Mouse (Mus musculus) c-Kit-positive CD71-positive TER-119-negative erythroid progenitor cells, embryonic 14.5 days (primary cell): ENCODE measurements at regions not wholly inside any gene's neighbourhood (a gene's known extent, or its start where the extent isn't known, plus 50 kb on each side); places are given as distances from the start of the nearest gene placed in this dataset.

Experiments
- DNase-seq: peaks from one replicate; pipeline ENCODE4 v3.0.0-alpha.2; 2013; ENCODE audit warnings: low read depth

DNA sequence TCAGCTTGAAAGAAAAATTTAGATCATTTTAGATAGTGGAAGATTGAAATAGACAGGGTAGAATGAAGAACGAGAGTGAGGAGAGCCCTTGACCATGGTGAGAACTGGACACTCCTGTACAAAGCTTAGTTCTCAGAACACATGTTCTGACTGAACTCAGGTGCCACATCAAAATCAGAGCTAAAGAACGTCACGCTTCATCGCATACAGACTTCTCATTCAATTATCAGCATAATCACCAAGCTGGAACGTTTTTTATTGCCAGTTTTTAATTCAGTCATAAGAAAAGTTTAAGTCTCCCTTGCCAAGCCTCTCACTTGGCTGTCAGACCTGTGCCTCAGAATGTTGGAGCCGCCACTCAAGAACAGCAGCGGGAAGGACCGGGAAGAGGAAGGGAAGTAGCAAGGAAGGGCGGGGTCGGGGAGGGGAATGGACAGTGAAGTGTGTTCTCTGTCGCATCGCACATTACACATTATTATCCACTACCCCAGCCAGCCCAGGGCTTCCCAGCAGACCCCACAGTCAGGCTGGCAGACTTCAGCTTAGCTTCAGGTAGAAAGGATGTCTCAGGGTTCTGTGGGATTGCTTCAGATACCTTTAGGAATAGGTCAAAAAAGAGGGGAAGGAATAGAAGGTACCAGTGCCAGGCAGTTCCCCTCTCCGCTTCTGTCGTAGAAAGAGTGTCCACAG is 140.1 kb upstream of the Smim15 start:
- no peak for DNase-seq

DNA sequence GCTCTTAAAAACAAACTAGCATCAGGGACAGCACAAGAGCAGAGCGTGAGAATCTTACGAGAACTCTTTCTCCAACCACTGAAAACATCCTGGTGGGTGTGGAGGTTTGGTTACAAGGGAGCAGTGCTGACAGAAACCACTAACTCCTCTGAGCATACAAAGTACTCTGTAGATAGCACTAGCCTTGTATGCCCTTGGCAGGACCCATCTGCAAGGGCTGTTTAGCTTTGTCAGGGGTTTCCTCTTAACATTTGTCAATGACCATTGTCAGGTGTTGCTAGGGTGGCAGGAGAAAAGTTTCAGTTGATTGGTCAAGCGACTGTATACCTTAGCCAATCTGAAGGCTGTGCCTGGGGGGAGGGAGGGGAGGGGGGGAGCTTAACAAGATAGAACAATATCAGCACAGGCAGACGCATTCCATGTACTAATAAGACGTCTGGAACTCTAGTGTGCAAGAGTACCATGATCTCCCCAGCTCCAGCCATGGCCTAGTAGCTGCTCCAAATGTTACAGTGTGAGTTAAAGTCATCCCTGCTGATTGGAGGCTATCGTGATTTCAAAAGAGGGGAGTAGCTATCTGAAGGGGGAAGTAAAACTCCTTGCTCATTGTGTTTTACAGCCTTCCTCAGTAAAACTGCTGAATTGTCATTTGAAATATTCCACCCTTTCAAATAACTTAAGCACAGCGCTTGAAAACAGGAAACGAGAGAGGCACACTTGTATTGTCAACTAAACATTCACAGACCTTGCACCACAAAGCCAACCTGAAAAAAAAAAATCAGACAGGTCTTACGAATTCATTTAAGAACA is 140.9 kb upstream of the Smim15 start:
- DNase-seq: no peak

DNA sequence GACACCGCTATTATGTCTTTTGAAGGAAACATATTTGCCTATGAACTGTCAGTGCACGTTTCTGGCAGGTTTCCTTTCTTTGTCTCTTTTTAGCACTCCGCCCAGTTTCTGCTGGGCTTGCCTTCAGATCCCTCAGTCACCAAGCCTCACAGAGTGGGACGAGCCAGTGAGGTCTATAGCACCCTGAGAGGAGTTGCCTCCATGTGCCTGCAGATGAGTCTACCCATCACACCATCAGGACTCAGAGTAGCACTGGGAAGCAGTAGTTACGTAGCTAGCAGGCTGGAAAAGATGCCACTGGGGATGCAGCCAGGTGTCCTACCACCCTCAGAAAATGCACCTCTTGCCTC is 141.5 kb upstream of the Smim15 start:
- no peak for DNase-seq

DNA sequence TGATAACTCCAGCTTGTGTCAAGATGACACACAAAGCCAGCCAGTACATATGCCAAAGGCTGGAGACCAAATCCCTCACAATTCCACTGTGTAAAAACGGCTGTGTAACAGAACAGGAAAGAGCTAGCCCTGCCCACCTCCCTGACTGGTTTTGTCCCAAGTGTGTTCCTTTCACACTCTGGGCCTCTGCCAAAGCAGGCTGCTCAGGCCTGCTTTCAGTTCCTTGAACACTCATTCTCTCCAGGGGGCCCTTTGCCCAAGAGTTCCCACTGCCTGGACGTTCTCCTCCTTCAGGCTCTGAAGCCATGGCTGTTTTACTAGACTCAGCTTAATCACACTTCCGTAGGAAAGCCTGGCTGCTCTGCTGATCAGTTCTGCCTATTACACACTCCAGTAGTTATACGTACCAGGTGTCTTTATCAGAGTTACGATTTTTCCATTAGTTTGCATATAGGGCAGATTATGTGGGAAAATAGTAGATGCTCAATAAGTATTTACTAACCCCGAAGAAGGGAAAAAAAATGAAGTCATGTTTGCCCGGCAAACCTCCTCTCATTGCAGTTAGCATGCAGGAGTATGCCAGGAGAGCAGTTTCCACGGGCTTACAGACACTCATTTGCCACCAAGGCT is 144.5 kb upstream of the Smim15 start:
- DNase-seq: no peak

DNA sequence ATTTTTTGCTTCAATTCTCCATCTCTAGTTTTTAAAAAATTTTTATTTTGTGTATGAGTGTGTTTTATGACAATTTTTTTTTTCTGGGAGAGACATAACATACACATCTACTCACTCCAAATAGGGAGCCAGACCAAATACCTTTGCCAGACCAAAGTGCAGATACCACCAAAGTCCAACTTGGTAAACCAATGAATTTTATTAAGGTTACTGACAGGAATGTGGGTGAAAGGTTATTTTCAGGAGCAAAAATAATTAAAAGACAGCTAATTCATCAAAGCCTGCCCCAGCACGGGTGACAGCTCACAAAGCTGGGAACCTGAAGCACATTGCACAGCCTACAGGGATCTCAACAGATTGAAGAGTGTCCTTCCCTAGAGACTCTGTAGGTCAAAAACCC is 146.6 kb upstream of the Smim15 start:
- DNase-seq: no peak

DNA sequence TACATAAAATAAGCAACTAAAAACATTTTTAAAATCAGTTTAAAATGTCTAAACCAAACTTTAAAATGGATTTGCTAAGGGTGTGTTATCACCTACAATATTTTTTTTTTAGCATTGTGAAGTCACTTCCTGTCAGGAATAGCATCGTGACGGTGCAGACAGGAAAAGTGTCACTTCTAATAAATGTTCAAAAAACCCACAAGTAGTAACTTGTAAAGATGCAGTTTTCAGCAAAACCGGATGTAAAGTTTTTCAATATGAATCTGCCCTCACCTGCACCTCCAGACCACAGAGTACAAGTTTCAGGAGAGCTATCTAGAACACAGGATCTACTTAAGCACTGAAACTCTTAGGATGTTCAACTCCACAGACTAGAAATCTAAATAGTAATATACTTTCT is 147.1 kb upstream of the Smim15 start:
- DNase-seq: no peak

DNA sequence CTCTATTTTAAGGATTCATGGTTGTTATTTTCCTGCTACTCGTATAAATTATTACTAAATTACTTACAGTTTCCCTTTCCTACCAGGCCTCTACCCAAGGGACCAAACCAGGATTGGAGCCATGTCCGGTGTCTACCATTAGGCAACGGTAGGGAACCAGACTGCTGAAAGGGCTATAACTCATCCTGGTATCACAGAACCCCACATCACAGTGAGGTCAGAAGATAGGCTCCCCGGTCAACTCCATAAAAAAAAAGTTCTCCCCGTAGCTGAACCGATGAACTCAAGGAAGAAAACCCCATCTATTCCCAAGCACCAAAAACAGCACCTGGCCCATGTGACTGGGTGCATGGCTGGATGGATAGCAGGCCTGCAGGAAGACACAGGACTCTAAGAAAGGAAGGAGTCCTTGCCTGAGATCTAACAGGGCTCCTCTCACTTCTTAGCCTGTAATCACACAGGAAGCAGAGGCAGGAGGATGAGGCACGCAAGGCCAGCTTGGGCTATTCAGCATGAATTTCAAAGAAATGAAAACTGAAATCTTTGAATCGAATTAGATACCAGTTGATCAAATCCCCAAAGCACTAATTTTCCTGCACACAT is 150.6 kb upstream of the Smim15 start:
- DNase-seq: no peak

DNA sequence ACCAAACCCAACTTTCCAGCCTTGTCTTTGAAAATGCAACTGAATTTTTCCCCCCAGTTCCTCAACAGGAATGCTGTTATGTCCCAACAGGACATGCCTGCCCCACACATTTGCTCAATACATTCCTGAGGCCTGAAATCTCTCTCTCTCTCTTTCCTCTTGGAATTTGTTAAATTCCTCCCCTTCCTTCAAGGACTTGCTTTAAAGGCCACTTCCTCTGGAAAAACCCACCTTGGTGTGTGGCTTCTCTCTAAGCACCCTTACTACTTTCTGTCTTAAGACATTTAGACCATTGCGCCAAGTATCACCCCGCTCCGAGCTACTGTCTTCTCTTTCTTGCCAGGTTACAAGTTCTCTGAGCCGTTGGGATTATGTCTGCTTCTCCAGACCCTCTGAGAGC is 151.2 kb upstream of the Smim15 start:
- no peak for DNase-seq

DNA sequence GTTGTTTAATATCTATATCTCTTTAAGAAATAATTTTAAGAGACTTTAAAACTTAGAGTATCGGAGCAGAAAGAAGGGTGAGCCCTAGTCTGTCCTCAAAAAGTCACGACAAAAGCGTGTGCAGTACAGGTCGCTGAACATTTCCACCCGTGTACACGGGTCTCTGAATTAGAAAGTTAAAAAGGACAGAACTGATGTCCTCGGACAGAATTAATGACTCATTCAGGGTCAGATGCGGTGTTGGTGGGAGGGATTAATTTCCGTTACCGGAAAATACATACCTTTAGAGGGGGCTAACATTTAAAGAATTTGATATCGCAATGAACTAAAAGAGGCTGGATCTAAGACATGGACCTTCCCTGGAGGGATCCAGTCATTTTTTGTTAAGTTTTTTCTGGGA is 152.3 kb upstream of the Smim15 start:
- DNase-seq: no peak

DNA sequence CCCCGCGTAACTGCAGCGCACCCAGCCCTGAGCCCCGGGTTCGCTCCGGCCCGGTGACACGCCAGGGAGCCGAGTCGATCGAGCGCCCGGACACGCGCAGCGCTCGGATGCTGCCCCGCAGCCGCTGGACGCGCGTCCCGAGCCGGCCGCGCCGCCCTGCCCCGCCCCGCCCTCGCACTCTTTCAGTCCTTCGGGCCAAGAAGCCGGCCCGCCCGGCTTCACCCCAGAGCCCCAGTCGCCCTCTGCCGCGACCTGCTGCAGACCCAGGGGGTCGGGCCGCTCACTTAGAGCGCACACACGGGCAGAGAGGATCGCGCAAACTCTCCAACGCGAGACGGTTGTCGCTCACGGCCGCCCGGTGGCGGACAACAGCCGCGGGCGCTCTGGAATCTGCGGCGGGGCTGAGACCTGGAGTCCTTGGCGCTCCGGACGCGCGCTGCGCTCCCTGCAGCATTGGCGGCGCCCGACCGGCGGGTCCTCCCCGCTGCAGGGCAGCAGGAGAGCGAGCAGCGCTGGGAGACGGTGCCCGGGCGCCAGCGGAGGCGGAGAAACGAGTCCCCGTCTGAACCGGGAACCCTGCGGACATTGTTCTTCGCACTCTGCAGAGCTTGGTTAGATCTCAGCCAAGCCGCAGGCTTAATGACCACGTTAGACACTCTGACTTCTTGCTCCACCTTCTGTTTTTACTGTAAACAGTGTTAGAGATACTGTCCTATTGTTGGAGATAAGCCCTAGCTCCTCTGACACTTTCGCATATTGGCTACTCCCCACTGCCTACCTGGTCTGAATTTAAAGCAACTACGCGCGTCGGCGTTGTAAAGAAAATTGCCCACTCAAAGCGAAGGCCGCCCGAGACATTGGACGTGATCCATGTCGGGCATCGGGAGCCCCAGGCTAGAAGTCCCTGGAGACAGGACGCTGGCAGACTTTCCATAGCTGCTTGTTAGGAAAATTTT is 153.1 kb upstream of the Smim15 start:
- peak; percentile 17 for DNase-seq

DNA sequence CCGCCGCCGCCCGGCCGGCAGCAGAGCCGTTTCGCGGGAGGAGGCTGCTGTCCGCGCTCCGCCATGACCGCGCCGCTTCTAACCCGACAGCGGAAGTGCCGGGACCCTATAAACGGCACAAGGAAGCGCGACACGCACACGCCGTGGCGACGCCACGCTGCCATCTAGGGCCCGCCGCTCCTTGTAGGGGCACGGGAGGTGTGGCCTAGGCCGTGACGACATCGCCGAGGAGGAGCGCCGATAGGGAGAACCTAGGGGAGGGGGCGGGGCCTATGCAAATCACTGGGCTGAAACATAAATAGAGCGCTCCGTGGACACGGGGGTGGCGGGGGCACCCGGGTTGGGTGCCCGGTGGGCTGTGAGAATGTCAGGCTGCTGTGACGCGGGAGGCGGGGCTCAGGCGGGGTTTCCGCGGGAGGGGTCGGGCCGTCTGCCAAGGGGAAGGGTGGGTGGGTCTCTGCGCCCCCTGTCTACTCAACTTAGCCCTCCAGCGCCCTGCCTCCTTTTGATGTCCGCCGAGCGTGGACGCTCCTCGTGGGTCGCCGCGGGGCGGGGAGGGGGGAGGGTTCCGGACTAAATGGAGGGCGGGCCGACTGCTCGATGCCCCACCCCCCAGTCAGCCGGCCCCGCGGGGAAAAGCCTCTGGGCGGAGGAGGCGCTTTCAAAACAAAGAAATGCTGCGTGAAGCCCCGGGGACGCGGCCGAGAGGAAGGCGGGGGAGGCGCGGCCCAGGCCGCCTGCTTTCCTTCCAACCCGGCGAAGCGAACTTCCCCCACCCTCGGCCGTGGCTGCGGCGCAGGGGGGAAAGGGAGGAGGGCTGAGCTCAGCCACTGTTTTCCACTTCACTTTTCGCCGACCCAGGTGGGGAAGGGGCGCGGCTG is 154.0 kb upstream of the Smim15 start:
- DNase-seq: peak; percentile 91

DNA sequence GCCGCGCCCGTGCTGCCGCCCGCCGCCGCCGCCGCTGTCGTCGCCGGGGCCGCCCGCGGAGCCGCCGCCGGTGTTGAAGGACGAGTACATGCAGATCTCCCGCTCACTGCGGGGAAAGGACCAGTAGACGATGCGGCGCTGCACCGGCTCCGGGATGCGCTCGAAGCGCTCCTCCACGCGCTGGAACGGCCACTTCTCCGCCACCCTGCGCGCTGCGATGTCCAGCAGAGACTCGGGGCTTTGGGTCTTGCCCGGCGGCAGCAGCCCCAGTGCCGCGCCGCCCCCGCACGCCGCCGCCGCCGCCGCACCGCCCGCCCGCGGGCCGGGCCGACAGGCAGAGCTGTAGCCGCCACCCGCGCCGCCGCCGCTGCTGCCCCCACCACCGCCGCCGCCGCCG is 154.7 kb upstream of the Smim15 start:
- no peak for DNase-seq

DNA sequence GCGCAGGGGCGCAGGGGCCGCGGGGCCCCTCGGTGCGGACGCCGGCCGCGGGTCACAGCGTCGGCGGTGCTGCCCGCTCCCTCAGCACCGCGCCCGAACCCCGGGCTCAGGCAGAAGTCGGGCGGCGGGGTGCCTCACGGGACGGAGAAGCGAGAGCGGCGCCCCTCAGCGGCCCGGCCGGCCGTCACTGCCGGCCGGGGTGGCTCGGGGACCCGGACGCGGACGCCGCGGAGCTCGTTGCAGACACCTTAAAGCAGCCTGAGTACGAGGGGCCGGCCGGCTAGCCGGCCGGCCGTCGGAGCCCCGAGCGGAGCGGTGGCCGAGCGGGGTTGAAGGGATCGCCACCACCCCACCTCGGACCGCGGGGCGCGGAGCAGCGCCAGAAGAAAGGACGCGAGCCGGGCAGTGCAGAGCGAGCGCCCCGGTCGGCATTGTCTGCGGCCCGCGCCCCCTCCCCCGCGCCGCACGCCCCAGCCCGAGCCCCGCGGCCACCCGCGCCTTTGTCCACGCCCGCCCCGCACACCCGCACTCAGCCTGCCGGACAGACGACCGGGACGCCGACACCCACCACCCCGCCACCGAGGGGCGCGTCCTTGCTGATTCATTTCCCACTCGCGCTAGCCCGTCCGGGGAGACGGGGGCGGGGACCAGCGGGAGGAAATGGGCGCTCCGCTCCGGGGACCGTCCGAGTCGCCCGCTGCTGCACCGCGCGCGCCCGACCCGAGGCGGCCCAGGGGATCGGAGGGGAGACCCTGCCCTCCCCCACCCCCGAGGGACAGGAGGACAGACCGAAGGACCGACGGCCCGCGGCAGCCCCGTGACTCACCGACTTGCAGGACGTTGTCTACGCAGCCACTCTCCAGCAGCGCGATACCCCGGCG is 155.4 kb upstream of the Smim15 start:
- DNase-seq: no peak

DNA sequence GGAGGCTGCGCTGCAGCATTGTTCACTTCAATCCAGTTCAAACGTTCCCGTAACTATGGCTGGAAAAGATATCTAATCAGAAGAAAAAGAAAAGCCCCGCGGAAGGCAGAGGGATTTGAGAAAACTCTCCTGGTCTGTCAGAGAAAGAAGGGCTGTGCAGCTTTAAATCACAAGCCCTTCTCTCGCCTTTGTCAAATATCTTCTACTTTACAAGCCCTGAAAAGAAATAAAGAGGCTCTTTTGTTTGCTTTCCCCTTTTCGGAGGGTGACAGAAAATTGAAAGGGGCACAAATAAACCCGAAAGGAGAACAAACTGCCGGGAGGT is 156.1 kb upstream of the Smim15 start:
- no peak for DNase-seq

DNA sequence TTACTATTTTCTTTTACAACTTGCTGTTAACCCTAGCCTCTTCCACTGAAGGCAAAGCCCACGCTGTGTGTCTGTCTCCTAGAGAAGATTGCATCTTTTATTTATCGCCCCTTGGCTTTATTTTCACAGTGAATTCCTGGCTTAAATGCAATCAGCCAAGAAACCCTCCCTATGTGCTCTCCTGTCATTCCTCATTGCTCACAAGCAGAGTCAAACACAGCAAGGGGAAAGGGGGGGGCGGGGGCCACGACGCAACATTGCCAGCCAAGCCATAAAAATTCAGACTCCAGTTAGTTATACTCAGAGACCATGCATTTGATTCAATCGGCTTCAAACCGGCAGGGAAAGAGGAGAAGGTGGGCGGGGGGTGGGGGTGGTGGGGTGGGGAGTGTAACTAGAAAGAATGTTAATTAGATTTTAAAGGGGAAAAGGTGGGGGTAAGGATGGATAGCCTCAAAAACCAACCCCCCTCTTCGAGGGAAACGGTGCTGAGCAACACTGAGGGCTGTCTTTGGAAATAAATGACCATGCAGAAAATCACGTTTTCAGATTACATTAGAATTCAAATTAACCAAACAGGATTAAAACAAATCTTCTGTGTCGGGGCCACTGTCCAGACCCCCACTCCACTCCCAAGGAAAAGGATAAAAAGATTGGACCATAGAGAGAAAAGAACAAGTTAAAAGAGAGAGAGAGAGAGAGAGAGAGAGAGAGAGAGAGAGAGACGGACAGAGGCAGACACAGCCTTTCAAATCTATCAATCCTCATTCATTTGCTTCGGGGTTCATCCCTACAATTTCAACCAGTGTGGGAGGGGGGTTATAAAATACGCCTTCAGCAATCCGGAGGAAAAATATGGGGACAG is 156.6 kb upstream of the Smim15 start:
- DNase-seq: no peak

DNA sequence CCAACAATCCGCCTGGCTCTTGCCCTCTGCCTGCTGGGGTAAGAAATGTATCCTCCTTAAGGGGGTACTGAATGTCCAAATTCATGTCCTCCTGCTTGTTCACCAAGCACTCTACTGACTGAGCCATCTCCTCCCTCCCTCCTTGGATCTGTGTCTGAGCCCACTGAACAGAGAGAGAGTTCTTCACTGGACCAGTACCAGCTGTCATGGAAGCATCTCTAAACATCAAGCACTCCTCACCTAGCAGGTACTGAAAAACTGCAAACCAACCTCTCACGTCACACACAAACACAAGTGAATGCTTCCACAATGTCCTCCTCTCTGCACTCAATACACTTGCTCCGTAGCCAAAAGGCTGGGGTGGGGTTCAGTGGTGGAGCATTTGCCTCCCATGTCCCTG is 159.4 kb upstream of the Smim15 start:
- no peak for DNase-seq

DNA sequence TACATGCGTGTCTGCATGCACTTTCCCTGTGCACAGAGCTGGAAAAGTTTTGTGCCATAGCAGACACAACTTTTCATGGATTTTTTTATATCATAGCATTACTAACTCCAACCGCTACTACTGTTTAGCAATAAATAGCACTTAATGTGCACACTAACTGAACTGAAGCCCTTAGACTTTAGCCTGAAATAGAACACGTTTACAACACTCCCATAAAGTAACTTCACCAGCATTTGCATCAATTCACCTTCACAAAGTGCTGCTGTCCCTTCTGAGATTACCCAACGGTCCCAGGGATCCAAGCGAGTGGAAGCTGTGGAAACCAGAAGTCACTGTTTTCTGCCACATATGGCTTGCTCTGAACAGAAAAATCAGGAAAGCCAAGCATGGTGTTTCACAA is 161.9 kb upstream of the Smim15 start:
- DNase-seq: no peak

DNA sequence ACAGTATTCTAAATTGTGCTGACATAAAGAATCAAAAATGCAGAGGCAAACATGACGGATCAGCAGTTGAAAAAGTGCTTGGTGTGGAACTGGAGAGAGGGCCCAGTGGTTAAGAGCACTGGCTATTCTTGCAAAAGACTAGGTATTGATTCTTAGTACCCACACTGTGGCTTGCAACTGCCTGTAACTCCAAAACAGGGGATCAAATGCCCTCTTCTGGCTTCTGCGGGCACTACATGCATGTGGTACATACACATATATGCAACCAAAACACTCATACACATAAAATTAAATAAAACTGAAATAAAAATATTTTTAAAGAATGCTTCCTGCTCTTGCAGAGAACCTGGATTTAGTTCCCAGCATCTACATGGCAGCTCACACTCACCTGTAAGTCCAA is 163.7 kb upstream of the Smim15 start:
- DNase-seq: no peak

DNA sequence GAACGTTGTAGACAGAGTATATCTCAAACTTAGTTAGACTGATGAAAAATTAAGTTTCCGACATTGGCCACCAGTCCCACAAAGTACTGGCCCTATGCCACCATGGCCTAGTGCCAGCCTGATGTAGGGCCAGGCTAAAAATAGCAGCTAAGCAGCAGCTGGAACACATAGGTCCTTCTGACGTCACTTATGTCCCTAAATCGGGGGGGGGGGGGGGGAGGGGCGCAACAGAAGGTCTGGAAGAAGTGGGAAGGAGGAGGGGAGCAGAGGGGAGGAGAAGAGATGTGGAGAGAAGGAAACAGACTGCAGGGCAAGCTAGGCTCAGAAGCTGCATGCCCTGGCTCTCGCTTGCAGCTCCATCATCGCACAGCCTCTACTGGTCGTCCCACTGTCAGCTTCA is 164.7 kb upstream of the Smim15 start:
- DNase-seq: no peak
